Mouse (Mus musculus) cerebellum, postnatal 25 days (tissue): Measurements from ENCODE around the gene Clasp1.
A peak's percentile ranks its signal among the peaks of the same experiment; 100 is the strongest.

Experiments used
- DNase-seq, 2 experiments: peaks; one replicate each; pipeline ENCODE4 v3.0.0; 2021; ENCODE audit warnings: mixed read lengths in 2 of 2

Clasp1 gene

GRCm38 (mm10) chr1:118510996-118511395 lies 122.1 kb downstream of the Clasp1 start:
- no peak for DNase-seq

GRCm38 (mm10) chr1:118511738-118512530 lies 123.1 kb downstream of the Clasp1 start:
- DNase-seq: no peak

- DNase-seq: no peak
These were observed 127.4 kb downstream of the Clasp1 start for GRCm38 (mm10) chr1:118516256-118516655.

- DNase-seq: no peak
These were observed 134.3 kb downstream of the Clasp1 start for GRCm38 (mm10) chr1:118523161-118523560.

GRCm38 (mm10) chr1:118525336-118525735 lies 136.5 kb downstream of the Clasp1 start:
- DNase-seq: no peak

- DNase-seq: no peak
These were observed 140.4 kb downstream of the Clasp1 start for GRCm38 (mm10) chr1:118529213-118529612.

- no peak for DNase-seq
These were observed 142.4 kb downstream of the Clasp1 start for GRCm38 (mm10) chr1:118531259-118531658.

- peak; percentile 69 to 74 for DNase-seq
These were observed 147.2 kb downstream of the Clasp1 start for GRCm38 (mm10) chr1:118536021-118536420.

- no peak for DNase-seq
These were observed 150.2 kb downstream of the Clasp1 start for GRCm38 (mm10) chr1:118539046-118539445.

GRCm38 (mm10) chr1:118542880-118543279 lies 154.0 kb downstream of the Clasp1 start:
- no peak for DNase-seq

- no peak for DNase-seq
These were observed 159.9 kb downstream of the Clasp1 start for GRCm38 (mm10) chr1:118548769-118549168.

- no peak for DNase-seq
These were observed 162.3 kb downstream of the Clasp1 start for GRCm38 (mm10) chr1:118551152-118551551.

GRCm38 (mm10) chr1:118552071-118552470 lies 163.2 kb downstream of the Clasp1 start:
- DNase-seq: no peak

GRCm38 (mm10) chr1:118553045-118553444 lies 164.2 kb downstream of the Clasp1 start:
- DNase-seq: no peak

GRCm38 (mm10) chr1:118553451-118553850 lies 164.6 kb downstream of the Clasp1 start:
- no peak for DNase-seq

- DNase-seq: no peak
These were observed 166.1 kb downstream of the Clasp1 start for GRCm38 (mm10) chr1:118554961-118555360.

GRCm38 (mm10) chr1:118559716-118560115 lies 170.9 kb downstream of the Clasp1 start:
- DNase-seq: no peak

GRCm38 (mm10) chr1:118564561-118564960 lies 175.7 kb downstream of the Clasp1 start:
- DNase-seq: no peak

- DNase-seq: no peak
These were observed 178.8 kb downstream of the Clasp1 start for GRCm38 (mm10) chr1:118567659-118568058.

- DNase-seq: no peak
These were observed 191.4 kb downstream of the Clasp1 start for GRCm38 (mm10) chr1:118580174-118580702.

GRCm38 (mm10) chr1:118581179-118581578 lies 192.3 kb downstream of the Clasp1 start:
- no peak for DNase-seq

- DNase-seq: no peak
These were observed 200.9 kb downstream of the Clasp1 start for GRCm38 (mm10) chr1:118589721-118590120.

GRCm38 (mm10) chr1:118592933-118593332 lies 204.1 kb downstream of the Clasp1 start:
- DNase-seq: no peak

GRCm38 (mm10) chr1:118595395-118595794 lies 206.5 kb downstream of the Clasp1 start:
- DNase-seq: no peak
